Mouse (Mus musculus): ENCODE data around the gene Snai1.

Gene Snai1

DNA sequence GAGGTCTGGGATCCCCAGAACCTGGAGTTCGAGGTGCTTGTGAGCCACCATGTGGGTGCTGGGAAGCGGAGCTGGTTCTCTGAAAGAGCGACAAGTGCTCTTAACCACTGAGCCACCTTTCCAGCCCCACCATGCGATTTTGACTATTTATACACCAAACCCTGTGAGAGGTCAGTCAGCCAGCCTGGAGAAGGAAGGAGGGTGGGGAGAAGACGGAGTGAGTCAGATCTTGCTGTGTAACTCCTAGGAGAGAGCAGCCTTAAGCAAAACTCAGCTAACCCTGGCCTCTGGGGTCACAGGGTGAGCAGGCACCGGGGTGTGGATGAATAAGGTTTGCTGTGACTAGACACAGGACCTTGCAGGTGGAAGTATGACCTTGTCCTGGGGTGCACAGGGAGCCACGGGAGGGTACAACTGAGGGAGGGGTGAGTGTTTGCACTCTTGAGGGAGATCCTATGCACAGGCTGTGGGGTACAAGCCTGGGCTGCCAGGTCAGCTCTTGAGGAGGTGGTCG is 12.4 kb downstream of the Snai1 start:
- peaks cover 69% of the 10 kb centered on the region for H3K4me1 ChIP-seq (replicated peaks; ENCODE audit: low read depth, low read length)
- H3K4me3 ChIP-seq (replicated peaks; ENCODE audit: low read length), result no peak overlapping the region
- H3K9me3 ChIP-seq (ENCODE audit: low read length), result no peaks in the 10 kb centered on the region
- H3K36me3 ChIP-seq (ENCODE audit: insufficient read depth, low read length), result no peaks in the 10 kb centered on the region
- TF ChIP-seq CTCF (conservative IDR thresholded peaks at IDR 0.05; ENCODE audit: low read length), result no peak
- peaks cover 63% of the 10 kb centered on the region for H3K27me3 ChIP-seq (ENCODE audit: insufficient read depth, low read length)

DNA sequence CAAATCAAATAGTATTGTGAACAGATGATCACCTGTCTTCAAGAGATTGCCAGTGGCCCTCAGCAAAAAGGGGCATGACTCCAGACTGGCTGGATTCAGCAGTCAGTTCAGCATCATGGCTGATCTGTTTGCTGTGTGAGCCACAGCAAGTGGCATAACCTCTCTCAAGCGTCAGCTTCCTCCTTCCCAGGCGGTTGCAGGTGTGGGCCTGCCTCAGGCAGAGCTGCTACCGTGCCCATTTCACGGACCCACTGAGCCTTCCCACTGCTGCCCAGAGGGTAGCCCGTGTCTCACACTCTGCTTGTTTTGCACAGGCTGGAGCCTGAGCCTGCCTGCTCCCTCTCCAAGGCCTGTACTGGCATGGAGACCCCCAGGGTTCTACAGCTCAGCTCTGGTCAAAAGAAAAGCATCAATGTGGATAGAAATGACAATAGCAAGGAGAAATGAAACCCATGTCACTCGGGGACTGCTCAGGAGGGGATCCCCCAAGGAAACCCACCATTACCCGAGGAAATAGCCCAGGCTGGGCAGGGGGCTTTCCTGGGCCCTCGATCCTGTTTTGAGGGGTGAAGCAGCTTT is 13.4 kb downstream of the Snai1 start:
- peaks cover 72% of the 10 kb centered on the region for H3K4me1 ChIP-seq (replicated peaks; ENCODE audit: low read depth, low read length)
- TF ChIP-seq CTCF (conservative IDR thresholded peaks at IDR 0.05; ENCODE audit: low read length) (no peak), NANOG (IDR thresholded peaks at IDR 0.05; ENCODE audit: borderline replicate concordance, low read length) (no peak), POU5F1 (IDR thresholded peaks at IDR 0.05; ENCODE audit: borderline replicate concordance, low read length) (no peak)
- no peaks in the 10 kb centered on the region for H3K36me3 ChIP-seq (ENCODE audit: insufficient read depth, low read length)

GRCm38 (mm10) chr2:167552292-167552691 is 14.3 kb downstream of the Snai1 start:
- H3K4me3 ChIP-seq (replicated peaks; ENCODE audit: low read length), result no peak overlapping the region
- H3K36me3 ChIP-seq (ENCODE audit: insufficient read depth, low read length), result no peaks in the 10 kb centered on the region
- TF ChIP-seq CTCF (conservative IDR thresholded peaks at IDR 0.05; ENCODE audit: low read length) (no peak), NANOG (IDR thresholded peaks at IDR 0.05; ENCODE audit: borderline replicate concordance, low read length) (no peak), POU5F1 (IDR thresholded peaks at IDR 0.05; ENCODE audit: borderline replicate concordance, low read length) (no peak)
- H3K9me3 ChIP-seq (ENCODE audit: low read length), result no peaks in the 10 kb centered on the region
- peaks cover 55% of the 10 kb centered on the region for H3K27me3 ChIP-seq (ENCODE audit: insufficient read depth, low read length)
- peaks cover 64% of the 10 kb centered on the region for H3K4me1 ChIP-seq (replicated peaks; ENCODE audit: low read depth, low read length)

More for the DNA sequence above, 13.4 kb downstream of the Snai1 start:
- H3K9me3 ChIP-seq (ENCODE audit: low read length), result no peaks in the 10 kb centered on the region
- no peak overlapping the region for H3K4me3 ChIP-seq (replicated peaks; ENCODE audit: low read length)
- H3K27me3 ChIP-seq (ENCODE audit: insufficient read depth, low read length), result peaks cover 55% of the 10 kb centered on the region

DNA sequence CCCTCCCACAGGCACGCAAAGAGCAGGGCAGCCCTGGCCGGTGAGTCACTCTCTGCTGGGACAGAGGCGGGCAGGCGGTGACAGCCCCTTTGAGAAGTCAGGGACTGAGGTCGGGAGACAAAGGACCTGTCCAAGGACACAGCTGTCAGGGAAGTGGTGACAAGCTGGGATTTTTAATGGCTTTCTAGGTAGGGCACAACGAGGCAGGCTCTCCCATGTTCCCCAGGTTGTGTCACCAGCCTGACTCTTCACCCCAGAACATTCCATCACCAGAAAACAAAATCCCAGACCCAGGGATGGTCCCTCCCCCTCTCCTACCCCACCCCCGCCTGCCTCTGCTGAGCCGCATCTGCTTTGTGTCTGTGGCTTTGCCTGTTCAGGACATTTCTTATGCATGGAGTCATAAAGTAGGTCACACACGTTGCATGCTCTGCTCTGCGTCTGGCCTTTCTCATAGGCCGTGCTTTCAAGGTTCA is 15.0 kb downstream of the Snai1 start:
- peaks cover 57% of the 10 kb centered on the region for H3K27me3 ChIP-seq (ENCODE audit: insufficient read depth, low read length)
- TF ChIP-seq CTCF (conservative IDR thresholded peaks at IDR 0.05; ENCODE audit: low read length) (no peak), POU5F1 (IDR thresholded peaks at IDR 0.05; ENCODE audit: borderline replicate concordance, low read length) (no peak), NANOG (IDR thresholded peaks at IDR 0.05; ENCODE audit: borderline replicate concordance, low read length) (no peak)
- no peak overlapping the region for H3K4me3 ChIP-seq (replicated peaks; ENCODE audit: low read length)
- H3K4me1 ChIP-seq (replicated peaks; ENCODE audit: low read depth, low read length), result peaks cover 59% of the 10 kb centered on the region
- H3K9me3 ChIP-seq (ENCODE audit: low read length), result no peaks in the 10 kb centered on the region
- H3K36me3 ChIP-seq (ENCODE audit: insufficient read depth, low read length), result no peaks in the 10 kb centered on the region

DNA sequence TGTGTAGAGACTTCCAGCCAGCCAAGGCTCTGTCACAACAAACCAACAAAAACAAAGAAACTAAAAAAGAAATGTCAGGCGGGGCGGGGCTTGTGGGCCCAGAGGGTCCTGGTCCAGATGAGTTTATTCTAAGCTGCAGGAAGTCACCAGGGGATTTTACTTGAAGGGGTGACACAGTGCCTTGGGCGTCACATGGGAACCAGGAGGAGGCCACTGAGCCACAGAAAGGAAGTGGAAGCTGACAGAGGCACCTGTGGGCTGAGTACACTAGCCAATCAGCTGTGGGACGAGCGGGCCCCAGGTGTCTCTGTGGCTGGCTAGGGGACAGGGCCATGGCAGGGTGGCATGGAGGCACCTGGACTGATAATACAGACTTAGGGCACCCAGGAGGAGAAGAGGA is 17.8 kb downstream of the Snai1 start:
- no peaks in the 10 kb centered on the region for H3K9me3 ChIP-seq (ENCODE audit: low read length)
- H3K4me1 ChIP-seq (replicated peaks; ENCODE audit: low read depth, low read length), result peaks cover 61% of the 10 kb centered on the region
- H3K27me3 ChIP-seq (ENCODE audit: insufficient read depth, low read length), result peaks cover 57% of the 10 kb centered on the region
- TF ChIP-seq CTCF (conservative IDR thresholded peaks at IDR 0.05; ENCODE audit: low read length) (no peak), POU5F1 (IDR thresholded peaks at IDR 0.05; ENCODE audit: borderline replicate concordance, low read length) (no peak), NANOG (IDR thresholded peaks at IDR 0.05; ENCODE audit: borderline replicate concordance, low read length) (no peak)
- H3K36me3 ChIP-seq (ENCODE audit: insufficient read depth, low read length), result no peaks in the 10 kb centered on the region
- H3K4me3 ChIP-seq (replicated peaks; ENCODE audit: low read length), result no peak overlapping the region

DNA sequence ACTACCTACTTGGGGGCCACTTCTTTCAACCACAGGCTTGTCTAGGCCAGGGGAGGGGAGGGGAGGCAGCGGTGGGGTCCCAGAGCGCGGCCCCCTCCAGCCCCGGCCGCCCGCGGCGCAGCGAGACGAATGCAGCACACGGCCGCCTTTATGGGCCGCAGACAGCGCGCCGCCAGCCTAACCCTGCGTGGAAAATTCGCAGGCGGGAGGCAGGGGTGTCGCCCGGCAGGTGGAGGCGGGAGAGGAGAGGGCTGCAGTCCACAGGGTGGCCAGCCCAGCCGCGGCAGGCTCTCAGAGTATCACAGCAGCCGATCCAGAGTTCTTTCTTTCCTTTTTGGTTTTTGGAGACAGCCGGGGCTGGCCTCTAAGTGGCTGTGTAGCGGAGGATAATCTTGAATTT is 21.4 kb downstream of the Snai1 start:
- Histone ChIP-seq H3K9me3 (ENCODE audit: low read length) (no peaks in the 10 kb centered on the region), H3K27me3 (ENCODE audit: insufficient read depth, low read length) (peaks cover 63% of the 10 kb centered on the region), H3K4me1 (replicated peaks; ENCODE audit: low read depth, low read length) (peaks cover 63% of the 10 kb centered on the region), H3K36me3 (ENCODE audit: insufficient read depth, low read length) (no peaks in the 10 kb centered on the region), H3K4me3 (replicated peaks; ENCODE audit: low read length) (peak overlapping the region; percentile 68)
- TF ChIP-seq NANOG (IDR thresholded peaks at IDR 0.05; ENCODE audit: borderline replicate concordance, low read length) (no peak), POU5F1 (IDR thresholded peaks at IDR 0.05; ENCODE audit: borderline replicate concordance, low read length) (no peak), CTCF (conservative IDR thresholded peaks at IDR 0.05; ENCODE audit: low read length) (no peak)

- H3K27me3 ChIP-seq (ENCODE audit: insufficient read depth, low read length), result peaks cover 68% of the 10 kb centered on the region
- no peaks in the 10 kb centered on the region for H3K36me3 ChIP-seq (ENCODE audit: insufficient read depth, low read length)
- H3K9me3 ChIP-seq (ENCODE audit: low read length), result no peaks in the 10 kb centered on the region
- peaks cover 60% of the 10 kb centered on the region for H3K4me1 ChIP-seq (replicated peaks; ENCODE audit: low read depth, low read length)
- no peak overlapping the region for H3K4me3 ChIP-seq (replicated peaks; ENCODE audit: low read length)
- TF ChIP-seq NANOG (IDR thresholded peaks at IDR 0.05; ENCODE audit: borderline replicate concordance, low read length), result no peak
Observed at GRCm38 (mm10) chr2:167562101-167562500, 24.1 kb downstream of the Snai1 start.

DNA sequence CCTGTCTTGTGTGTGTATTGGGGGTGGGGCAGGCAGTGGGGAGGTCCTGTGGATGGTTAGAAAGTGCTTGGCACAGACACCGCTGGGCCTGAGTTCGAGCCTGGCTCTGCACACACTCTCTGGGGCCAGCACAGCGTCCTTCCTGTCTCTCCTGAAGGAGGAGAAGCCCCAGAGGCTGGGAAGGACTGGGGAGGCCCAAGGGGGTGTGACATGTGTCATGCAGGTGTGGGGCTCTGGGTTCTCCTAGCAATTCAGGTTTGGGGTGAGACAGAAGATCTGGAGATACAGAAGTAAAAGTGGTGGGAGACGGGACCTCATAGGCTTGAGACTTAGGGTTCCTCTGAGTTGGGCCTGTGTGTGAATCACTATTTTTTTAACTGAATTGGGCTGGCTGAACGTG is 25.0 kb downstream of the Snai1 start:
- Histone ChIP-seq H3K36me3 (ENCODE audit: insufficient read depth, low read length) (no peaks in the 10 kb centered on the region), H3K27me3 (ENCODE audit: insufficient read depth, low read length) (peaks cover 69% of the 10 kb centered on the region), H3K4me1 (replicated peaks; ENCODE audit: low read depth, low read length) (peaks cover 59% of the 10 kb centered on the region), H3K4me3 (replicated peaks; ENCODE audit: low read length) (no peak overlapping the region), H3K9me3 (ENCODE audit: low read length) (no peaks in the 10 kb centered on the region)
- TF ChIP-seq POU5F1 (IDR thresholded peaks at IDR 0.05; ENCODE audit: borderline replicate concordance, low read length), result no peak
- no peak for TF ChIP-seq NANOG (IDR thresholded peaks at IDR 0.05; ENCODE audit: borderline replicate concordance, low read length)
- TF ChIP-seq CTCF (conservative IDR thresholded peaks at IDR 0.05; ENCODE audit: low read length), result no peak

- TF ChIP-seq NANOG (IDR thresholded peaks at IDR 0.05; ENCODE audit: borderline replicate concordance, low read length), result no peak
- TF ChIP-seq CTCF (conservative IDR thresholded peaks at IDR 0.05; ENCODE audit: low read length), result no peak
- no peak for TF ChIP-seq POU5F1 (IDR thresholded peaks at IDR 0.05; ENCODE audit: borderline replicate concordance, low read length)
- Histone ChIP-seq H3K4me3 (replicated peaks; ENCODE audit: low read length) (no peak overlapping the region), H3K27me3 (ENCODE audit: insufficient read depth, low read length) (peaks cover 70% of the 10 kb centered on the region), H3K4me1 (replicated peaks; ENCODE audit: low read depth, low read length) (peaks cover 54% of the 10 kb centered on the region), H3K9me3 (ENCODE audit: low read length) (no peaks in the 10 kb centered on the region), H3K36me3 (ENCODE audit: insufficient read depth, low read length) (no peaks in the 10 kb centered on the region)
Observed at GRCm38 (mm10) chr2:167563703-167564102, 25.7 kb downstream of the Snai1 start.

Data from E14TG2a.4 (cell line).